Mouse (Mus musculus) frontal cortex, postnatal 36 days (tissue): ENCODE results near the gene Ap1g1.
A peak's percentile ranks its signal among the peaks of the same experiment; 100 is the strongest.
"Not testable (repeated sequence)": the region's sequence is repeated elsewhere in the genome, so short reads cannot be mapped to it uniquely, and the experiment has no call there.

ENCODE experiments used
- DNase-seq, 2 experiments: peaks; one replicate each; pipeline ENCODE4 v3.0.0; 2022; ENCODE audit warnings: low spot score in 2 of 2

Gene Ap1g1

DNA sequence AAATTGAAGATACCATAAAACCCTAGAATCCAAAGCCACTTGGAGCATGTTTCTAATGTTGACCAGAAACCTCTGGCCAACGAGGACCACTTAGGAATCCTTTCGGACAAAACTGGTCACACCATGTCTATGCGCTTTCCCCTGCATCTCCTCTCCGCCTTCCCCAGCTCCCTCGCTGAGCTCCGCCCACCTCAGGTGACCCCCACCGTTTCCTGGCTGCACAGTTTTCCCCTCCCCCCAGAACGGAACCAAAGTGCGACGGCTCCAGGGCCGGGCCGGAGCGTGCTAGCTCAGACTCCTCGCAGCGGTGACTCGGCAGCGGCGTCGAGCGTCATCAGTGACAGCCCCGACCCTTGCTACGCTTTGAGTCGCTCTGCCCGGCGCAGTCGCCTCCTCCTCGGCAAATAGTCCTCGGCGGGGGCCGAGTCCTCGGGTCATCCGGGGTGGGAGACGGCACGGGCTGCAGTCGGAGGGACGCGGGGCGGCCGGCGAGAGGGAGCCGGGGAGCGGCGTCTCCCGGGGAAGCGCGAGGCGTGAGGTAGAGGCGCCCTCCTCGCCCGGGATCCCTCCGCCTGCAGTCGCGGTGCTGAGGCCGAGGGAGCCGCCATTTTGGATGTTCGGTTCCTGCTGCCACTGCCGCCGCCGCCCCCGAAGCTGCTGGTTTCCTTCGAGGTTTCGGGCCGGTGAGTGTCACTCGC lies at the start of gene Ap1g1:
Gene Ap1g1 (plus strand): TSS at position 275 of the 698 bp plus-strand sequence.
- peak; percentile 95 to 97 for DNase-seq

DNA sequence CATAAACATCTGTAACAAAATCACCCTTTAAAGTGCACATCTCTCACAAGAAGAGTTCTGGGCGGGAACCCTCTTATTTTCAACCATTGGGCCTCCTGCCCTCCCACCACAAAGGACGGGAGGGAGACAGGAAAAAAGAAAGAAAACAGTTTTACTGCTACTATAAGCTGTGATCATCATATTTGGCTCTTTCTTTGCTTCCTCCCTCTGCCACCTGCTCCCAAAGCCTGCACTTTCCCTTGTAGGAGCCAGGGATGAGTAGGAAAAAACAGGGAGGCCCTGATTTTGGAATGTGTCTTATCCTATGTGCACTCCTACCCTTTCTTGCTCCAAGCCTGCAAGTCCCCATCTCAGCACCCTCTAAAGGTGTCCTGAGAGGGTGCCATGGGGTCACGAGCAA lies 47.3 kb upstream of the Ap1g1 start:
- no peak for DNase-seq

GRCm38 (mm10) chr8:109734018-109734417 lies 44.3 kb upstream of the Ap1g1 start:
- DNase-seq = no peak

DNA sequence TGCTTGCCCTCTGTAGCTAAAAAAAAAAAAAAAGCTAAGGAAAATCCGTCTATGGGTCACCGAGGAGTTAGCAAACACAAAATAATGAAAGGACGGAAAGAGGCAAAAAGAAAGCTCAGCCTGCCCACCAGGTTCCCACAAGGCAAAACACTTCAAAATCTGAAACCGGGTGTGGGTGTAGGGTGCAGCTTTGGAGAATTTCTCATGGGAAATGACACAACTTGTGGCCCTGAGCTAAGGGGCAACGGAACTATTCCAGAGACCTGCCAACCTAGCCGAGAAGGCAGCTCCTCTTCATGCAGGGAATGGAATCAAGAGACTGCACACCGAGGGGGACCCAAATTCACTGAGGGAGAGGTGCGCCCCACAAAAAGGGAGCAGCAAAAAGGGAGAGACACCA lies 41.5 kb upstream of the Ap1g1 start:
- DNase-seq = no peak

DNA sequence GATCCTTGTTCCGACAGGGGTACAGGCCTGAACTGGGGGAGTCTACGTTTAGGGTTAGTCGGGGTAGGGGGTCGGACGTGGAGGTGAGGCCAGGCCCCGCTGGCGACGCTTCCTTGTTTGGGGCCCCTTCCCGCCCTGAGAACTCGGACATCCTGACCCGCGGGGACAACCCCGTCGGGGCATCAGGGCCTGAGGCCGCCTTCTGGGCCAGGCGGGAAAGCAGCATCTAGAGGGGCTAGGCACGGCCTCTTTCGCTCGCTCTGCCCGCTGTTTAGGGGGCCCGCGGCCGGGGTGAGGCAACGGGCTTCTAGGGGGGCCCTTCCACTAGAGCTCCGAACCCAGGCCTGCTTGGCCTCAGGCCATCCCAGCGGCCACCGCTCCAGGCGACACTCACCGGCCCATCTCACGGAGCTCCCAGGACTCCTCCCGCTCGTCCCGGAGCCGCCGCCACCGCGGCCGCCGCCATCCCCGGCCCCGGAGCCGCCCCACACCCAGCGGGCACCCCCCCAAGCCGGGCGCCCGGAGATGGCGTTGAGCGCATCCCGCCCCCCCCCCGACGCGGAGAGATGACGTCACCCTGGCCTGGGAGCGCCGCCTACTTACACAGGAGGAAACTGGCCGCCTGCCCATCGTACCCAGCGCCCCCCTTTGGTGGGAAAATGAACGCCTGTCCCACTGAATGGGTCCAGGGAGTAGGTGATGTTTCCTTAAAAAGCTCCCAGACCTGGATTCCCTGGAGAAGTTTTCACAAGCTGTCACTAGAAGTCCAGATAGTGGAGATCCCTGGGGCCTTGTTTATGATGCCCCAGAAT lies 40.9 kb upstream of the Ap1g1 start, which contains the start of gene Atxn1l:
Gene Atxn1l (minus strand): TSS at position 503 of the 812 bp plus-strand sequence.
- DNase-seq = peak; percentile 79 to 84

GRCm38 (mm10) chr8:109738049-109738380 lies 40.3 kb upstream of the Ap1g1 start:
- no peak for DNase-seq

DNA sequence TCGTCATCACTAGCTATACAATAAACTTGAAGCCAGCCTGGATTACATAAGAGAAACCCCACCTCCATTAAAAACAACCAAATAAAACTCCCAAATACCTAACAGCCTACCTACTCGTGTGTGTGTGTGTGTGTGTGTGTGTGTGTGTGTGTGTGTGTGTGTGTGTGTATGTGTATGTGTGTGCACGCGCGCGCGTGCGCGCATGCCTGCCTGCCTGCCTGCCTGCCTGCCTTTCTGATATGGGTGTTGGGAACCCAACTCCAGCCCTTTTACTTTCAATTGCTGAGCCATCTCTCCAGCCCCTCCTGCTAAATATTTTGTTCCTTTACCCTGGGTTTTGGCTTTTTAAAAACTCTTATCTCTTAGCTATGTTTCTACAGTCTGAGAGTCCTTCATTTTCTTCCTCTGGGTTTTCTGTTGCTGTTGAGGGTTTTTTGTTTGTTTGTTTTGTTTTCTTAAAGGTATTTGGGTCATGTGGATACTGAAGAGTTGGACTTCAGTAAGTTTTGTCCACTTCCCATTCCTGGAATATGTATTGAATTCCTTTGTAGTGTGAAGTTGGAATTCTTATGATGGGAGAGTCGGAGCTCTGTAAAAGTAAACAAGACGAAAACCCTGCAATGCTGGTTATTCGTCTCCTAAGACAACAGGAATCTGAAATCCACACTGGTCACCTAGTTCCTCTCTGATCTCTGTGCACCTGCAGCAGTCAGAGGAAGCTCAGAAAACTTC lies 30.7 kb upstream of the Ap1g1 start:
- no peak for DNase-seq

- no peak for DNase-seq
Measured at GRCm38 (mm10) chr8:109750274-109750673, 28.1 kb upstream of the Ap1g1 start.

DNA sequence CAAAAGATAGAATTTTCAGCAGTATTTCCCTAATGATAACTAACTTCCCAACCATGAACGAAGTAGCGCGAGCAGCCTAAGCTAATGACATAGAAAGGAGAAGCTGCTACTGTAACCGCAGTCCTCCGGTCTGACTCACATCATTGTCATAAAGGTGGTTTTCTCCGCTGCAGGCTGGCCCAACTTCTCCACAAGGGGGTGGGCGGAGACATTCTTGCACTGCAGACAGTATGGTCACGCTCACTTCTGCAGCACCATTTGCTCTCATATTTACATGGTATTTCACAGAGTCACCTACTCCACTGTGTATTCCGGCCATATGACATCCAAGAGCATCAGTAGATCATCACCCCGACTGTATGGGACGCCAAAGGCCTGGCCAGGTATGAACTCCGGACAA lies 27.7 kb upstream of the Ap1g1 start:
- no peak for DNase-seq

- no peak for DNase-seq
Measured at GRCm38 (mm10) chr8:109751731-109752485, 26.4 kb upstream of the Ap1g1 start.

GRCm38 (mm10) chr8:109754696-109755095 lies 23.7 kb upstream of the Ap1g1 start:
- DNase-seq = no peak

- not testable (repeated sequence) for DNase-seq
Measured at GRCm38 (mm10) chr8:109755554-109755953, 22.8 kb upstream of the Ap1g1 start.

- no peak for DNase-seq
Measured at GRCm38 (mm10) chr8:109756849-109757248, 21.5 kb upstream of the Ap1g1 start.

- DNase-seq = no peak
Measured at GRCm38 (mm10) chr8:109759426-109759825, 18.9 kb upstream of the Ap1g1 start.

DNA sequence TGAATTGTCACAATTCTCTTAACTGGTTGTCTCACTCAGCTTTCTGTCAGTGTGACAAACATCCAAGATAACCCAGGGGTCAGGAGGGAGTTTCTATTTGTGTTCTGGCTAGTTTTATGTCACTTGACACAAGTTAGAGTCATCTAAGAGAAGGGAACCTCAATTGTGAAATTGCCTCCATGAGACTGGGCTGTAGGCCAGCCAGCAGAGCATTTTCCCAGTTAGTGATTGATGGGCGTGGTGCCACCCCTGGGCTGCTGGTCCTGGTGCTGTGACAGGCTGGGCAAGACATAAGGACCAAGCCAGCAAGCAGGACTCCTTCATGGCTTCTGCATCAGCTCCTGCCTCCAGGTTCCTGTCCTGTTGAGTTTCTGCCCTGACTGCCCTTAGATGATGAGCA lies 18.1 kb upstream of the Ap1g1 start:
- no peak for DNase-seq

DNA sequence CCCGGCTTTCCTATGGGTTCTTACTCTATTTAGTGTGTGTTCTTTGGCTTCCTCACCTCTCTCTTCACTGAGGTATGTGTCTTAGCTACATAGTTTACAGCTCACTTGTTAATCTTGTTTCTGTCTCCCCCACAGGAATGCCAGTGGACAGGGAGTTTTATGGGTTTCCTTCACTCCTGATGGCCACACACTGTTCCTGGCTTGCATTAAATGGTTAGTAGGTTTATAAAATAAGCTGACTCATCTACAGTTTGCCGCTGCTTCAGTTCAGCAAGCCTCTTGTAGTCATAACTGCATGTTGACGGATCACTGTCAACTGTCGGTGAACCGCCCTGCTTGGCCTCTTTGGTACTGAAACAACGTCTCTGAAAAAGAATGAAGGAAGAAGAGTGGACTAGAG lies 14.3 kb upstream of the Ap1g1 start:
- DNase-seq = no peak

DNA sequence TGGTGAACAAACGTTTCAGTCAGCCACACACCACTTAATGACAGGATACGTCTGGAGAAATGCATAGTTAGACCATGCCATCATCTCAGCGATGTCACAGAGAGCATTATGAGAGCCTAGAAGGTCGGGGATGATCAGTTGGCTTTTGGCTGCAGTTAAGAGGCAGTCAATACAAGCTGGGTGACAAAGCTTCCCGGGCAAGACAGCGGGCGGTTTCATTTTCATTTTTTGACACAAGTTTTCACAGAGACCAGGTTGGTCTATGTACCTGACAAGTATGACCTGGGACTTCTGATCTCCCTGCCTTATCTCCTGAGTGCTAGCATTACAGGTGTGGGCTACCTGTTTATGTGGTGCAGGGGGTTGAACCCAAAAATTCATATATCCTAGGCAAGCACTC lies 12.3 kb upstream of the Ap1g1 start:
- no peak for DNase-seq

DNA sequence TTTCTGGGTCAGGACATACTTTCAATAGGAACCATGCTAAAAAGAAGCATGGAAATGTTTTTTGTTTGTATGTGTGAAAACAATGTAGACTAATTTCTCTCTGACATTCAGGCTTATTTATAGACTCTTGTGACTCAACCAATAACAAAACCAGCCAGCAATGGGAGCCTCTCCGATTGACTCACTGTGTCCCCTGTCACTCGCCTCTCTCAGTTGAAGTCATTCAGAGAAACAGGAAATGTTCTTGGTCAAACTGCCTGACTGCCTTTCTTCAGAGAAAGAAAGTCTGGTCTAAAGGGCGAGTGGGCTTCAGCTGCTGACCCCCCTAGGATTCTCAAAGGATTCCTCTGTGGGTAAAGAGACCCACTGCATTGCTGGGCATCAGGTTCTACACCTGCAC lies 5.2 kb upstream of the Ap1g1 start:
- no peak for DNase-seq

DNA sequence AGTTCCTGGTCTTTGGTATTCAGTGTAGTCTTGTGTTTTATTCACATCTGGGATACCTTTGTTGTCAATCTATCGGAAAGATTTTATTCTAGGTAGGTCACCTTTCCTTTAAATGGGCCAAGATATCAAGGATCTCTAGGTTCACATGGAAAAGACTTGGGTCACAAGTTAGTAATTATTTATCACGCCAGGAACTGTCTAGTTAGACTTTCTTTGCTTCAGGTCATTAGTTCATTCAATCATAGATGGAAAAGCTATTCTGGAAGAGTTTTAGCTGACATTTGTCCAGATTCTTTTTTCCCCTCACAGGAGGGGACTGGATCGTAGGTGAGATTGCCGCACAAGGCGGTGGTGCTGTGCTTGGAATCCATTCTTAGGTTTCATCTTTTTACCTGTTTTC lies 503 bp upstream of the Ap1g1 start:
- DNase-seq = no peak

GRCm38 (mm10) chr8:109778993-109779421 lies 653 bp downstream of the Ap1g1 start:
- peak; percentile 9 to 17 for DNase-seq

- DNase-seq = no peak
Measured at GRCm38 (mm10) chr8:109779431-109780228, 1.3 kb downstream of the Ap1g1 start.
